Mouse (Mus musculus) hindbrain, embryonic 16.5 days (tissue): Measurements from ENCODE around the gene Cops7b. TPM values are rescaled to one million over a fixed set of nuclear protein-coding genes. Genes with fewer than 3 reads are reported as not detected.
"Not testable (repeated sequence)": the region's sequence is repeated elsewhere in the genome, so short reads cannot be mapped to it uniquely, and the experiment has no call there.

Source experiments
- ATAC-seq: fragments of 200-750 bp; cut with Nextera tagmentation; 2 replicates; pipeline ENCODE4 v1.8.0; 2017; ENCODE audit warnings: moderate TSS enrichment, moderate library complexity
- H3K27ac ChIP-seq: fragments of 300-500 bp; sonication (generic); 2 replicates; pipeline ENCODE4 v1.5.1; 2014; ENCODE audit warnings: low read depth, mild to moderate bottlenecking, control low read depth, low read length, moderate library complexity
- H3K27me3 ChIP-seq: fragments of 300-500 bp; sonication (generic); replicated peaks from 2 replicates; pipeline ENCODE4 v1.6.1; 2014; ENCODE audit warnings: low read length; ENCODE audit not compliant: control insufficient read depth, insufficient read depth
- H3K36me3 ChIP-seq: fragments of 300-500 bp; sonication (generic); 2 replicates; pipeline ENCODE4 v1.6.1; 2014; ENCODE audit warnings: mild to moderate bottlenecking, low read length, moderate library complexity, mixed read lengths; ENCODE audit not compliant: control insufficient read depth, insufficient read depth
- H3K4me1 ChIP-seq: fragments of 300-500 bp; sonication (generic); 2 replicates; pipeline ENCODE4 v1.6.1; 2014; ENCODE audit warnings: low read depth, low read length; ENCODE audit not compliant: control insufficient read depth, insufficient read depth
- H3K4me2 ChIP-seq: fragments of 300-500 bp; sonication (generic); 2 replicates; pipeline ENCODE4 v1.6.1; 2014; ENCODE audit warnings: mild to moderate bottlenecking, low read length, control low read depth, moderate library complexity
- H3K4me3 ChIP-seq: fragments of 300-500 bp; sonication (generic); 2 replicates; pipeline ENCODE4 v1.5.1; 2014; ENCODE audit warnings: mild to moderate bottlenecking, low read length, control low read depth, moderate library complexity
- H3K9ac ChIP-seq: fragments of 300-500 bp; sonication (generic); 2 replicates; pipeline ENCODE4 v1.6.1; 2014; ENCODE audit warnings: low read depth, mild to moderate bottlenecking, control low read depth, low read length, moderate library complexity
- H3K9me3 ChIP-seq: fragments of 300-500 bp; sonication (generic); 2 replicates; pipeline ENCODE4 v1.6.1; 2014; ENCODE audit warnings: mild to moderate bottlenecking, low read length, moderate library complexity; ENCODE audit not compliant: control insufficient read depth
- WGBS: fragments of 180-500 bp; shearing (Covaris S2); extraction: QIAGEN DNeasy Blood & Tissue Kit; methylation state at CpG from one replicate; pipeline ENCODE4 v1.1.7; 2014; 5-methylcytosine and 5-hydroxymethylcytosine counted together
- polyA plus RNA-seq: library from polyadenylated mRNA; unstranded; fragments of >200 nt; fragmentation: Nextera tagmentation; extraction: Ambion mirVana; gene quantifications from 2 replicates; pipeline ENCODE4 v1.2.1, GENCODE M21; 2015

The Cops7b gene
- 57.1 and 62.5 TPM in 2 replicates for polyA plus RNA-seq

GRCm38 (mm10) chr1:86582451-86583096, at the start of gene Cops7b, which contains the start of gene Pde6d:
Gene Cops7b, plus strand, starts transcription at chr1:86582904.
Gene Pde6d, minus strand, starts transcription at chr1:86582629.
- Histone ChIP-seq H3K9me3 (no peaks in the 10 kb centered on the region), H3K4me1 (peaks cover 17% of the 10 kb centered on the region), H3K27ac (peak within 1 kb of the TSS; percentile 85), H3K36me3 (no peaks in the 10 kb centered on the region), H3K27me3 (no peaks in the 10 kb centered on the region), H3K4me3 (peak within 1 kb of the TSS; percentile 92), H3K9ac (peak within 1 kb of the TSS; percentile 89), H3K4me2 (peak within 1 kb of the TSS; percentile 83)
- WGBS, result under 1% methylated on average over 26 of the region's 26 CpGs
- peak; percentile 98 for ATAC-seq

DNA sequence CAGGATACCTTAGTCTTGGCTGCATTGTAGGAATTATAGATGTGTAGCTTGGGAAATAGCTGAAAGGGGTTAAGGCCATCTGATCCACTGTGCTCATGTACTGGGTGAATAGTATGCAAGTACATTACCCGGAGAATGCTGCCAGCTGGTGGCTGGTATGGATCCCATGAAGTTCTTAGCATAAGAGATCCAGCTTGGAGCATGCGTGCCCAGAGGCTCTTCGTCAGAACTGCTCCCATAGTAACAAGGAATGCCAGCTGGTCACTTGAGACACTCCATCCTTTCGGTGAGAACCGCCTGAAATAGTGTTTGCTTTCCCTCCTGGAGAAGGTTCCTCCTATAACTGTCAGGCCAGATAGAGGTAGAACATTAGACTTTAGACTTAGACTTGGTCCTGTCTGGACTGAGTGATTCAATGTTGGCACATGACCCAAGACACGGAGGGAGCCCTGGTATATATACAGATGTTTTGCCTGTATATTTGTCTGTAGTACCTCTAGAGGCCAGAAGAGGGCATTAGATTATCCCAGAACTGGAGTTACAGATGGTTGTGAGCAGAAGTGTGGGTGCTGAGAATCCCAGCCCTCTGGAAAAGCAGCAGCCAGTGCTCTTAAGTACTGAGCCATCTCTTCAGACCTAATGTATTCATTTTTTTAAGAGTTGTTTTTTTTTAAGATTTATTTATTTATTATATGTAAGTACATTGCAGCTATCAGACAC, 49.1 kb upstream of the Cops7b start:
- ATAC-seq, result 0 out of 2 replicates have a peak, but pooled peaks have one; percentile 28
- peaks cover 7% of the 10 kb centered on the region for H3K36me3 ChIP-seq
- peaks cover 31% of the 10 kb centered on the region for H3K4me1 ChIP-seq
- WGBS, result 70% methylated on average over 6 of the region's 6 CpGs
- no peaks in the 10 kb centered on the region for H3K9me3 ChIP-seq
- no peaks in the 10 kb centered on the region for H3K27me3 ChIP-seq
- no peak overlapping the region for H3K4me2 ChIP-seq
- H3K27ac ChIP-seq, result no peak overlapping the region
- no peak overlapping the region for H3K4me3 ChIP-seq
- H3K9ac ChIP-seq, result no peak overlapping the region

GRCm38 (mm10) chr1:86538383-86538782, 44.3 kb upstream of the Cops7b start:
- Histone ChIP-seq H3K4me2 (no peak overlapping the region), H3K27me3 (no peaks in the 10 kb centered on the region), H3K27ac (no peak overlapping the region), H3K9ac (no peak overlapping the region), H3K4me1 (no peaks in the 10 kb centered on the region), H3K4me3 (no peak overlapping the region), H3K36me3 (peaks cover 10% of the 10 kb centered on the region), H3K9me3 (no peaks in the 10 kb centered on the region)
- ATAC-seq, result no peak
- WGBS, result 59% methylated on average over 3 of the region's 3 CpGs

DNA sequence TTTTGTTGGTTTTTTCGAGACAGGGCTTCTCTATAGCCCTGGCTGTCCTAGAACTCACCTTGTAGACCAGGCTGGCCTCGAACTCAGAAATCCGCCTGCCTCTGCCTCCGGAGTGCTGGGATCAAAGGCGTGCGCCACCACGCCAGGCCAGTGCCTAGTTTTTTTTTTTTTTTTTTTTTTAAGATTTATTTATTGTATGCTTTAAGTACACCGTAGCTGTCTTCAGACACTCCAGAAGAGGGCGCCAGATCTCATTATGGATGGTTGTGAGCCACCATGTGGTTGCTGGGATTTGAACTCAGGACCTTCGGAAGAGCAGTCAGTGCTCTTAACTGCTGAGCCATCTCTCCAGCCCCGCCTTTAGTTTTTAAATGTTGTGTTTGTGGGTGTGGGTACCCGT, 43.1 kb upstream of the Cops7b start:
- not testable (repeated sequence) for H3K4me3 ChIP-seq, H3K4me2 ChIP-seq, H3K27ac ChIP-seq, H3K27me3 ChIP-seq, ATAC-seq, H3K4me1 ChIP-seq, H3K9me3 ChIP-seq, H3K9ac ChIP-seq
- H3K36me3 ChIP-seq, result peaks cover 12% of the 10 kb centered on the region
- 91% methylated on average over 12 of the region's 12 CpGs for WGBS

DNA sequence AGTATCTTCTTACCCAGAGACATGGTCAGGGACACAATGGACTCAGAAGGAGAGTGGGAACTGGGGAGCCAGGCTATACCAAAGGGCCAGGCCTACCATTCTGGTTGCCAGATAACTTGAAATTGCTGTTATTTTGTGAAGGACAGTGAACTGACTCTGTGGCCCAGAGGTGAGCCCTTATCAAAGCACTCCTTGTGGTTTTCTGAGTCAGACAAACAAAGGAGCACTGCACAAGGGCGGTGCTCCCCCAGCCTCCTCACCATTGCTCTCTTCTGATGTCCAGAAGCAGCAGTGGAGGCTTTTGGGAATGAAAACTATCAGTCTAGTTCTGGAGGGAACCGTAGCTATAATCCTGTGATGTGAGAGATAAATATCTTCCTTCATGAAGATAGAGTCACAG, 40.1 kb upstream of the Cops7b start:
- Histone ChIP-seq H3K36me3 (peaks cover 27% of the 10 kb centered on the region), H3K9me3 (no peaks in the 10 kb centered on the region), H3K27ac (no peak overlapping the region), H3K9ac (no peak overlapping the region), H3K27me3 (no peaks in the 10 kb centered on the region), H3K4me3 (no peak overlapping the region), H3K4me1 (no peaks in the 10 kb centered on the region), H3K4me2 (no peak overlapping the region)
- 94% methylated on average over 2 of the region's 2 CpGs for WGBS
- no peak for ATAC-seq

DNA sequence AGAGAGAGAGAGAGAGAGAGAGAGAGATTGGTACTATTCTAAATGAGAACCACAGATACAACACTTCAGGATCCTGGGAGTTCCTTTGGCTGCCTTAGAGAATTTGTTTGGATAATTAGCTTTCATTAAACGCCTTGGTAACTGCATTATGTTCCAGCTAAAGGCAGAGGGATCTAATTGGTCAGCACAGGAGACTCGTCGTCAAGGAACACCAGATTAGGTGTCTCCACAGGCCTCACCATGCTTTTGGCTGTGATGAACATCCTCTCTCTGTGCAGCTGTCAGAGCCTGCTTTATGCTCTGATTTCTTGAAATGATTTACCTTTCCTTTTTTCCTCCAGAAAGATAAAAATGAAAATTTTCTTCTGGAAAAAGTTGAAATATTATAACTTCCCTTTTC, 35.9 kb upstream of the Cops7b start:
- H3K4me1 ChIP-seq, result no peaks in the 10 kb centered on the region
- no peak overlapping the region for H3K4me2 ChIP-seq
- H3K4me3 ChIP-seq, result no peak overlapping the region
- no peaks in the 10 kb centered on the region for H3K27me3 ChIP-seq
- peaks cover 29% of the 10 kb centered on the region for H3K36me3 ChIP-seq
- H3K27ac ChIP-seq, result no peak overlapping the region
- no peaks in the 10 kb centered on the region for H3K9me3 ChIP-seq
- 43% methylated on average over 3 of the region's 3 CpGs for WGBS
- ATAC-seq, result peak; percentile 61; the same call in 1 of the 2 replicates
- no peak overlapping the region for H3K9ac ChIP-seq

DNA sequence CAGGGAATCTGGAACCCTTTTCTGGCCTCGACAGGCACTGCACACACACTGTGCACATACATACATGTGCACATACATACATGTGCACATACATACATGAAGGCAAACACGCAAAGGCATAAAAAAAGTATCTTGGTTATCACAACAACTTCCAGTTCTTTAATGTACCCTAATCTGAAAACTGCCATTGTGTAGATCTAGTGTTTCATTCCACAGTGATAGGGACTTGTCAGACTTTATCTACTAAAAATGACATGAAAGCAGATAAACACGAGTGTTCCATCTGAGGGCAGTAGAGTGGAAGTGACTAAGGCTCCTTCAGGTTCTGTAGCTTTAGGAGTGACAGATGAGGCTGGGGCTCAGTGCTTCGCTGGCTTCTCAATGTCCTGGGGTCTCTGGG, 31.4 kb upstream of the Cops7b start:
- 85% methylated on average over 4 of the region's 4 CpGs for WGBS
- Histone ChIP-seq H3K9ac (no peak overlapping the region), H3K4me2 (no peak overlapping the region), H3K9me3 (no peaks in the 10 kb centered on the region), H3K27ac (no peak overlapping the region), H3K27me3 (no peaks in the 10 kb centered on the region), H3K36me3 (peaks cover 11% of the 10 kb centered on the region; the same call in 1 of the 2 replicates), H3K4me1 (no peaks in the 10 kb centered on the region), H3K4me3 (no peak overlapping the region)
- no peak for ATAC-seq

DNA sequence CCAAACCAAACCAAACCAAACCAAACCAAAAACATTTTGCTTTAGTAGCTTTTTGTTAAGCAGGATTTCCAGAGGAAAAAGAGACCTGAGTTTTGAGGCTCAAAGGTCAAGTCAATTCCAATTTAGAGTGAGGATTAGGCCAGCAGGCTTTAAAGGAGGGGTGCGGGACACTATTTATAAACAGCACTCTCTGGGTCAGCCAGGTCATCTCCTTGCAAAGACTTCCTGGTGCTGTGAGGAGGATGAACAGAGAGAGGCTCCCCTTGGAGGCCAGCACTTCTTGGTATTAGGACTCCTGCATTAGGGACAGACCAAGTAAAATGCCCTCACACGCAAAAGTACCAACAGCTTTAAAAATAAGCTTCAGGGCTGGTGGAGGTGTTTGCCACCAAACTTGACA, 30.8 kb upstream of the Cops7b start:
- H3K27ac ChIP-seq, result no peak overlapping the region
- no peak overlapping the region for H3K4me3 ChIP-seq

DNA sequence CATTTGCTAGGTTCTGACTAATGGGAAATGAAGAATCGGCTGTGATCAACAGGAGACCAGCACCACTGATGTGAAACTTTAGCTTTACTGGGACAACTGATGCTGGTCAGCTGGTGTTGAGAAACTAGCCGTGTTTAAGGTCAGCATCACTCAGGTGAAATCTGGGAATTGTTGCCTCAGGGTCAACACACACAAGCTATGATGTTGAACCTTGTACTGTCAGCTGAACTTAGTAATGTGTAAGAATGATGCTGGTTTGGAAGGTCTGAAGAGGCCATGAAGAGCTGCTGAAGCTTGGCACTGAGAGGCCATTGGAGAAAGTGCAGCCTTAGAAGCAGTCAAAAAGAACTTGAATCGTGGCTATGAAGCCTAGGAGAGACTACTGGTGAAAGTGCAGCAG, 27.0 kb upstream of the Cops7b start:
- no peaks in the 10 kb centered on the region for H3K27me3 ChIP-seq
- ATAC-seq, result no peak
- no peaks in the 10 kb centered on the region; the same call in 1 of the 2 replicates for H3K36me3 ChIP-seq
- H3K27ac ChIP-seq, result no peak overlapping the region
- no peak overlapping the region for H3K4me3 ChIP-seq
- H3K4me1 ChIP-seq, result no peaks in the 10 kb centered on the region
- no peak overlapping the region for H3K9ac ChIP-seq
- 92% methylated on average over 3 of the region's 3 CpGs for WGBS
- H3K4me2 ChIP-seq, result no peak overlapping the region
- no peaks in the 10 kb centered on the region for H3K9me3 ChIP-seq

More for the DNA sequence above, 30.8 kb upstream of the Cops7b start:
- H3K9ac ChIP-seq, result no peak overlapping the region
- 58% methylated on average over 2 of the region's 2 CpGs for WGBS
- no peaks in the 10 kb centered on the region for H3K9me3 ChIP-seq
- H3K4me2 ChIP-seq, result no peak overlapping the region
- H3K27me3 ChIP-seq, result no peaks in the 10 kb centered on the region
- ATAC-seq, result no peak
- H3K36me3 ChIP-seq, result peaks cover 8% of the 10 kb centered on the region; the same call in 1 of the 2 replicates
- H3K4me1 ChIP-seq, result no peaks in the 10 kb centered on the region
